In genomic region chr4:53521028-53521427, GRCm38 (mm10) we compare ENCODE assay signal across 25 mouse cellular contexts.
"Had no signal": no experiment of that assay in that cellular context is flagged by ENCODE, and none has a peak within 500 bp of the region (broad histone marks: within the 10 kb centered on the region; RNA-seq: fewer than 3 reads in every experiment).

No protein-coding gene starts in this region.

- H3K27ac ChIP-seq: gastrocnemius, adult 2 months; heart, embryonic 10.5 days; heart, embryonic 13.5 days; heart, embryonic 15.5 days; hindbrain, embryonic 14.5 days; intestine, embryonic 15.5 days; left cerebral cortex, adult 2 months; limb, embryonic 10.5 days; limb, embryonic 12.5 days; liver, embryonic 13.5 days; liver, embryonic 15.5 days had no signal

- H3K9ac ChIP-seq: heart, embryonic 13.5 days; heart, embryonic 15.5 days; hindbrain, embryonic 14.5 days; intestine, embryonic 15.5 days; limb, embryonic 12.5 days; liver, embryonic 13.5 days; liver, embryonic 15.5 days; liver, postnatal 0 days had no signal

- H3K4me1 ChIP-seq: intestine, embryonic 15.5 days; limb, embryonic 10.5 days; limb, embryonic 12.5 days; liver, embryonic 15.5 days had no signal

- H3K36me3 ChIP-seq: heart, embryonic 10.5 days; heart, embryonic 15.5 days; intestine, embryonic 15.5 days; limb, embryonic 10.5 days; limb, embryonic 12.5 days; liver, embryonic 13.5 days; liver, embryonic 15.5 days had no signal

- H3K4me3 ChIP-seq: gastrocnemius, adult 2 months; heart, embryonic 10.5 days; heart, embryonic 13.5 days; heart, embryonic 15.5 days; intestine, embryonic 15.5 days; left cerebral cortex, adult 2 months; limb, embryonic 10.5 days; limb, embryonic 12.5 days; liver, embryonic 13.5 days; liver, embryonic 15.5 days had no signal

- H3K4me2 ChIP-seq: heart, embryonic 13.5 days; heart, embryonic 15.5 days; hindbrain, embryonic 14.5 days; intestine, embryonic 15.5 days; limb, embryonic 12.5 days; liver, embryonic 11.5 days; liver, embryonic 13.5 days; liver, embryonic 15.5 days had no signal

- ATAC-seq: hindbrain, embryonic 16.5 days; inflammation-experienced regulatory T-cells, adult 6 months; intestine, embryonic 15.5 days; intestine, postnatal 0 days; liver, postnatal 0 days had no signal

- H3K9me3 ChIP-seq: heart, embryonic 10.5 days; heart, embryonic 13.5 days; heart, embryonic 15.5 days; intestine, embryonic 15.5 days; limb, embryonic 10.5 days; limb, embryonic 12.5 days; liver, embryonic 13.5 days; liver, embryonic 15.5 days had no signal

- DNase-seq: gastrocnemius, adult 2 months; gastrocnemius, postnatal 10 days; gastrocnemius, postnatal 25 days; heart, adult 18-20 months; heart, postnatal 14 days; heart, postnatal 36 days; kidney, adult 2 months; kidney, postnatal 10 days; kidney, postnatal 4 days; liver; liver, embryonic 13.5 days; liver, postnatal 0 days had no signal

- H3K27me3 ChIP-seq: heart, embryonic 13.5 days; heart, embryonic 15.5 days; intestine, embryonic 15.5 days; limb, embryonic 12.5 days; liver, embryonic 13.5 days; liver, embryonic 15.5 days had no signal
